Mouse (Mus musculus): ENCODE measurements at regions not wholly inside any gene's neighbourhood (a gene's known extent, or its start where the extent isn't known, plus 50 kb on each side); places are given as distances from the start of the nearest gene placed in this dataset.

DNA sequence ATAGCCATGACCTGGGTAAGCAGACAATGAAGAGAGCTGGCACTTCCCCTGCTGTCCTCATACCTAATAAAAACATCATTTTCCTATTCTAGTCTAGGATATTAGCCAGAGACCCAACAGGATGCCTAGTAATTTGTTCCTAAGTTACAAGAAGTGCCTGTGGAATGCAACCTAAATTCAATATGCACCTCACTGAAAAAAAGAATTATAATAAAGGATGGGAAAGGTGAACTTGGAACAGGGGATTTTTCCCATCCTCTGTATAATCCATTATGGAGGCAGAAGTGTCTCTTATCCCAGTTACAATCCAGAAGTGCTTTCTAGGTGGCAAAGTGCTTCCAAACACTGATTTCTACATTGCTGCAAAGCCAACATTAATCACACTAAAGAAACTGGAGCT is 79.8 kb upstream of the Akt3 start:
- TF ChIP-seq CTCF (IDR thresholded peaks at IDR 0.05; ENCODE audit: low read depth) (no peak), EP300 (IDR thresholded peaks at IDR 0.05; ENCODE audit: low read depth) (no peak)
